8 mouse cellular contexts compared by ENCODE assay signal in the genomic region with DNA sequence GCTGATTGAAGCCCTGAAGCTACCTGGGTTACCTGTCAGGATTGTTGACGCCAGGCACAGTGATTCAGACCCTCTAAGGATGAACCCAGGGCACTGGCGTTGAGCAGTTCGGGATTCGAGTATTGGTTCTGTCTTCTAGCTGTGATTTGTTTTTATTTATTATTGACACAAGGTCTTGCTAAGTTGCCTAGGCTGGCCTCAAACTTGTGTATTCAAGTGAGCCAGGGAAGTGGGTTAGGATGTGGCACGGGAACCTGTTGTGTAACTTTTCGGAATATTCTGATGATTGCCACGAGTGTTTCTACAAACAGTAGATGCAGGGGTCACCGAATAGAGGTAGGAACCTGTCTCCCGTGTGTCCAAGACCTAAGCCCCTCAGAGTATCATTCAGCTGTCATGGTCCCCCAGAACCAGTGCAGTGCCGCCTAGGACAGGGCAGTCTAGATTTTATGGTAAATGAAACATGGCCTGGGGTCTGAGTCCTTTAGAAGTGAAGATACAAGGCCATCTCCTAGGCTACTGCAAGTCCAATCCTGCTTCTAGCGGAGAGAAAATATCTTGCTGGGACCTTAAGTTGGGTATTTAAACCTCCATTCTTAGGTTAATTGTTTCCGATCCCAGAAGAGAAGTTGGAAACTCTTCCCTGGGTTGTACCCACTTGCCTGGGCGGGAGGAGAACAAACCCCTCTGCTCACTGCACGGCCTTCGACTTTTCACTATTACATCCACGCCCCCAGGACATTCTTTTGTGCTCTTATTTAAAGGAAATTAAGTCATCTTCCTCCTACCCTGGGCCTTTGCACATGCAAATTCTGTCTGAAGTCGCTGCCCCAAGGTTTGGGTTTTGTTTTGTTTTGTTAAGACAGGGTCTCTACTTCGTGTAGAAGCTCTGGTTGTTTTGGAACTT. TPM values are rescaled to one million over a fixed set of nuclear protein-coding genes. Genes with fewer than 3 reads are reported as not detected.
DNase-seq lines count a peak whose midpoint lies in the region; ATAC-seq and TF ChIP-seq lines count a peak whose summit lies in the region.

No protein-coding gene starts in this region.

- H3K27me3 ChIP-seq in liver, adult 2 months (ENCODE audit: control insufficient read depth, insufficient read depth, low read length) = no peaks in the 10 kb centered on the region
- H3K27me3 ChIP-seq in hindbrain, embryonic 10.5 days (ENCODE audit: insufficient read depth, poor library complexity, severe bottlenecking) = no peaks in the 10 kb centered on the region
- H3K27me3 ChIP-seq in midbrain, embryonic 11.5 days (ENCODE audit: control insufficient read depth, insufficient read depth, low read length) = no peaks in the 10 kb centered on the region

- TF ChIP-seq CTCF in liver, adult 2 months (IDR thresholded peaks at IDR 0.05; ENCODE audit: low read depth, low read length) = no peak
- no peak for TF ChIP-seq CTCF in bone marrow macrophage, adult 2 months (IDR thresholded peaks at IDR 0.05; ENCODE audit: low read depth, low read length)

- peak overlapping the region; percentile 80 for H3K4me3 ChIP-seq in liver, adult 2 months (ENCODE audit: insufficient read depth, low read depth, low read length)
- H3K4me3 ChIP-seq in bone marrow macrophage, adult 2 months (ENCODE audit: insufficient read depth, low read length) = peak overlapping the region; percentile 91
- peak overlapping the region; percentile 90 for H3K4me3 ChIP-seq in hindbrain, embryonic 10.5 days
- H3K4me3 ChIP-seq in midbrain, embryonic 11.5 days (ENCODE audit: low read depth, low read length) = peak overlapping the region; percentile 72

- H3K27ac ChIP-seq in liver, adult 2 months (replicated peaks; ENCODE audit: insufficient read depth, low read depth, low read length) = peak overlapping the region; percentile 98
- peak overlapping the region; percentile 78; the same call in 1 of the 2 replicates for H3K27ac ChIP-seq in bone marrow macrophage, adult 2 months (ENCODE audit: insufficient read depth, low read depth, low read length)
- H3K27ac ChIP-seq in hindbrain, embryonic 10.5 days = peak overlapping the region; percentile 98
- H3K27ac ChIP-seq in midbrain, embryonic 11.5 days (ENCODE audit: low read depth, low read length) = peak overlapping the region; percentile 93

- WGBS in liver, adult 2 months = 16% methylated on average over 18 of the region's 18 CpGs
- WGBS in hindbrain, embryonic 10.5 days = 31% methylated on average over 18 of the region's 18 CpGs
- WGBS in midbrain, embryonic 11.5 days = 27% methylated on average over 18 of the region's 18 CpGs

- TF ChIP-seq POLR2A in liver, adult 2 months (IDR thresholded peaks at IDR 0.05; ENCODE audit: extremely low read depth, insufficient read depth, low read length) = no peak
- TF ChIP-seq POLR2A in bone marrow macrophage, adult 2 months (IDR thresholded peaks at IDR 0.05; ENCODE audit: borderline replicate concordance, low read depth, low read length) = 0 out of 2 replicates have a peak, but pooled peaks have one; percentile 42

- no peaks in the 10 kb centered on the region for H3K9me3 ChIP-seq in hindbrain, embryonic 10.5 days
- no peaks in the 10 kb centered on the region for H3K9me3 ChIP-seq in midbrain, embryonic 11.5 days (ENCODE audit: control insufficient read depth, low read length)

- H3K4me1 ChIP-seq in liver, adult 2 months (ENCODE audit: control insufficient read depth, insufficient read depth, low read length) = peaks cover 15% of the 10 kb centered on the region
- H3K4me1 ChIP-seq in bone marrow macrophage, adult 2 months (ENCODE audit: control insufficient read depth, insufficient read depth, low read length) = peaks cover 6% of the 10 kb centered on the region
- H3K4me1 ChIP-seq in hindbrain, embryonic 10.5 days (replicated peaks) = peaks cover 37% of the 10 kb centered on the region
- H3K4me1 ChIP-seq in midbrain, embryonic 11.5 days (ENCODE audit: control insufficient read depth, insufficient read depth, low read length) = peaks cover 17% of the 10 kb centered on the region

- H3K4me2 ChIP-seq in midbrain, embryonic 11.5 days = peak overlapping the region; percentile 86

- DNase-seq in liver, adult 2 months (ENCODE audit: extremely low read depth, low read depth, low spot score) = peak; percentile 73
- no peak for DNase-seq in liver
- no peak for DNase-seq in hindbrain, embryonic 10.5 days (ENCODE audit: low spot score)
- peak; percentile 92 for DNase-seq in midbrain, embryonic 11.5 days (ENCODE audit: low spot score, missing footprints)
- no peak for DNase-seq in cerebellum, postnatal 25 days
- no peak for DNase-seq in left cerebral cortex, adult 11 months (ENCODE audit: low spot score)
- DNase-seq in gastrocnemius, postnatal 4 days (ENCODE audit: low spot score in 2 of 2) = no peak

- H3K79me2 ChIP-seq in liver, adult 2 months (ENCODE audit: control insufficient read depth, insufficient read depth, low read length) = peaks cover 26% of the 10 kb centered on the region; the same call in 1 of the 2 replicates

- H3K36me3 ChIP-seq in liver, adult 2 months (ENCODE audit: control insufficient read depth, insufficient read depth, low read length) = peaks cover 3% of the 10 kb centered on the region; the same call in 1 of the 2 replicates
- H3K36me3 ChIP-seq in hindbrain, embryonic 10.5 days = peaks cover 25% of the 10 kb centered on the region
- H3K36me3 ChIP-seq in midbrain, embryonic 11.5 days (ENCODE audit: control insufficient read depth, insufficient read depth, low read length) = no peaks in the 10 kb centered on the region

- no peak for ATAC-seq in midbrain, embryonic 11.5 days (ENCODE audit: low FRiP score)

- H3K9ac ChIP-seq in liver, adult 2 months (ENCODE audit: low read depth, low read length) = peak overlapping the region; percentile 96
- H3K9ac ChIP-seq in midbrain, embryonic 11.5 days (ENCODE audit: low read length) = peak overlapping the region; percentile 93

RNA-seq across cellular contexts. Expression of a gene that starts 3.6 kb away (rescaled TPM):
- total RNA-seq in liver, adult 2 months (2014; rRNA removed) = 15.4 and 21.8 TPM in 2 replicates
- polyA plus RNA-seq in liver, adult 2 months (2012; rRNA removed) = 125 and 162 TPM in 2 replicates
- polyA plus RNA-seq in bone marrow macrophage, adult 2 months (2012; ENCODE audit: insufficient read depth, insufficient read length, missing spikeins) = 265 and 268 TPM in 2 replicates
- polyA plus RNA-seq in hindbrain, embryonic 10.5 days (2016; fragmentation: Nextera tagmentation; extraction: Ambion mirVana) = 106 and 117 TPM in 2 replicates
- 149 and 165 TPM in 2 replicates for polyA plus RNA-seq in midbrain, embryonic 11.5 days (2014; fragmentation: Nextera tagmentation; extraction: Ambion mirVana)
- 100 to 1,000 TPM; 132 to 157 TPM for total RNA-seq in gastrocnemius, postnatal 4 days (2021)

Comparison
In these comparisons a context has a peak if more than half of its experiments do, and no peak if none do; other contexts are left out.
1. DNase-seq: peak in liver, adult 2 months (single experiment) and midbrain, embryonic 11.5 days (single experiment); none in liver (single experiment), hindbrain, embryonic 10.5 days (single experiment), cerebellum, postnatal 25 days (0 of 2), left cerebral cortex, adult 11 months (single experiment) and gastrocnemius, postnatal 4 days (0 of 2).
2. Peak in every context shown above with its lines, with median percentiles within 50 percentile points of each other: H3K27ac ChIP-seq and H3K4me3 ChIP-seq.